In genomic region chr7:38073782-38074181, GRCm38 (mm10) we compare ENCODE assay signal across 9 mouse cellular contexts. TPM values are rescaled to one million over a fixed set of nuclear protein-coding genes. Genes with fewer than 3 reads are reported as not detected.
A peak's percentile ranks its signal among the peaks of the same experiment; 100 is the strongest.
DNase-seq lines count a peak whose midpoint lies in the region; ATAC-seq lines count a peak whose summit lies in the region.
"Had no signal": no experiment of that assay in that cellular context is flagged by ENCODE, and none has a peak within 500 bp of the region (broad histone marks: within the 10 kb centered on the region; RNA-seq: fewer than 3 reads in every experiment).

No protein-coding gene starts in this region.

- H3K36me3 ChIP-seq in heart, embryonic 10.5 days = no peaks in the 10 kb centered on the region
- H3K36me3 ChIP-seq in forebrain, embryonic 13.5 days (ENCODE audit: poor library complexity, severe bottlenecking) = no peaks in the 10 kb centered on the region
- H3K36me3 ChIP-seq in hindbrain, embryonic 14.5 days (replicated peaks; ENCODE audit: control insufficient read depth, insufficient read depth) = no peaks in the 10 kb centered on the region
- H3K36me3 ChIP-seq: liver, embryonic 13.5 days had no signal

- no peak overlapping the region for H3K27ac ChIP-seq in heart, embryonic 10.5 days
- H3K27ac ChIP-seq in forebrain, embryonic 13.5 days = no peak overlapping the region
- H3K27ac ChIP-seq in hindbrain, embryonic 14.5 days = no peak overlapping the region
- H3K27ac ChIP-seq: liver, embryonic 13.5 days had no signal

- H3K4me2 ChIP-seq in forebrain, embryonic 13.5 days = no peak overlapping the region
- no peak overlapping the region for H3K4me2 ChIP-seq in hindbrain, embryonic 14.5 days (replicated peaks)
- H3K4me2 ChIP-seq: liver, embryonic 13.5 days had no signal

- no peak overlapping the region for H3K9ac ChIP-seq in forebrain, embryonic 13.5 days
- no peak overlapping the region for H3K9ac ChIP-seq in hindbrain, embryonic 14.5 days
- H3K9ac ChIP-seq: liver, embryonic 13.5 days had no signal

- H3K4me3 ChIP-seq in heart, embryonic 10.5 days = no peak overlapping the region
- H3K4me3 ChIP-seq in forebrain, embryonic 13.5 days = no peak overlapping the region
- no peak overlapping the region for H3K4me3 ChIP-seq in hindbrain, embryonic 14.5 days (replicated peaks; ENCODE audit: low read length)
- H3K4me3 ChIP-seq: liver, embryonic 13.5 days had no signal

- H3K4me1 ChIP-seq in heart, embryonic 10.5 days = peaks cover 6% of the 10 kb centered on the region
- H3K4me1 ChIP-seq in forebrain, embryonic 13.5 days = peaks cover 21% of the 10 kb centered on the region
- H3K4me1 ChIP-seq in hindbrain, embryonic 14.5 days (replicated peaks; ENCODE audit: control insufficient read depth, insufficient read depth, low read length) = peaks cover 13% of the 10 kb centered on the region
- H3K4me1 ChIP-seq: liver, embryonic 13.5 days had no signal

- H3K27me3 ChIP-seq in heart, embryonic 10.5 days (ENCODE audit: insufficient read depth, poor library complexity, severe bottlenecking) = no peaks in the 10 kb centered on the region
- H3K27me3 ChIP-seq in forebrain, embryonic 13.5 days = 0 out of 2 replicates have a peak, but pooled peaks cover 7% of the 10 kb centered on the region
- no peaks in the 10 kb centered on the region for H3K27me3 ChIP-seq in hindbrain, embryonic 14.5 days (ENCODE audit: control insufficient read depth, insufficient read depth, low read length)

- 17% methylated on average over 3 of the region's 3 CpGs for WGBS in heart, embryonic 10.5 days
- WGBS in forebrain, embryonic 13.5 days = 9% methylated on average over 3 of the region's 3 CpGs
- 19% methylated on average over 3 of the region's 3 CpGs for WGBS in hindbrain, embryonic 14.5 days

- peak; percentile 81 for ATAC-seq in forebrain, embryonic 13.5 days
- ATAC-seq in hindbrain, embryonic 14.5 days (ENCODE audit: low FRiP score) = peak; percentile 68; the same call in 1 of the 2 replicates

- DNase-seq in heart, adult 11 months = peak; percentile 93
- DNase-seq in heart, embryonic 10.5 days (ENCODE audit: low spot score) = no peak
- peak; percentile 85 for DNase-seq in brain, adult 2 months (ENCODE audit: low read depth, low spot score)
- DNase-seq in hindbrain, embryonic 14.5 days (ENCODE audit: low spot score) = peak; percentile 67
- DNase-seq in layer of hippocampus, postnatal 14 days (ENCODE audit: low spot score in 2 of 2) = peak; percentile 58 to 71
- DNase-seq in lung, postnatal 25 days (ENCODE audit: low spot score) = peak; percentile 49
- DNase-seq in right cerebral cortex, postnatal 10 days (ENCODE audit: low spot score in 2 of 2) = peak; percentile 74 to 78
- DNase-seq: liver, embryonic 13.5 days had no signal

- H3K9me3 ChIP-seq in heart, embryonic 10.5 days = no peaks in the 10 kb centered on the region
- no peaks in the 10 kb centered on the region for H3K9me3 ChIP-seq in forebrain, embryonic 13.5 days (replicated peaks)
- no peaks in the 10 kb centered on the region for H3K9me3 ChIP-seq in hindbrain, embryonic 14.5 days (ENCODE audit: control insufficient read depth, low read length)
- H3K9me3 ChIP-seq: liver, embryonic 13.5 days had no signal

RNA-seq across cellular contexts. Expression of gene Ccne1, which starts 33.6 kb away (rescaled TPM):
- polyA plus RNA-seq in heart, embryonic 10.5 days (2016; fragmentation: Nextera tagmentation; extraction: Ambion mirVana) = 73.7 and 94.9 TPM in 2 replicates
- polyA plus RNA-seq in forebrain, embryonic 13.5 days (2015; fragmentation: Nextera tagmentation; extraction: Ambion mirVana) = 25.9 and 31.9 TPM in 2 replicates
- polyA plus RNA-seq in hindbrain, embryonic 14.5 days (2014; fragmentation: Nextera tagmentation; extraction: Ambion mirVana) = 16.8 and 19.6 TPM in 2 replicates
- total RNA-seq in layer of hippocampus, postnatal 14 days (2021) = 10 to 100 TPM; 10.4 to 10.8 TPM

RNA-seq across cellular contexts. Expression of gene Uri1, which starts 50.4 kb away (rescaled TPM):
- 39.7 and 46.9 TPM in 2 replicates for polyA plus RNA-seq in heart, embryonic 10.5 days (2016; fragmentation: Nextera tagmentation; extraction: Ambion mirVana)
- 35.0 and 37.7 TPM in 2 replicates for polyA plus RNA-seq in forebrain, embryonic 13.5 days (2015; fragmentation: Nextera tagmentation; extraction: Ambion mirVana)
- polyA plus RNA-seq in hindbrain, embryonic 14.5 days (2014; fragmentation: Nextera tagmentation; extraction: Ambion mirVana) = 34.4 and 41.8 TPM in 2 replicates
- total RNA-seq in layer of hippocampus, postnatal 14 days (2021) = 10 to 100 TPM; 45.4 to 48.4 TPM
